Mouse (Mus musculus): ENCODE measurements around the gene Ntm.

DNA sequence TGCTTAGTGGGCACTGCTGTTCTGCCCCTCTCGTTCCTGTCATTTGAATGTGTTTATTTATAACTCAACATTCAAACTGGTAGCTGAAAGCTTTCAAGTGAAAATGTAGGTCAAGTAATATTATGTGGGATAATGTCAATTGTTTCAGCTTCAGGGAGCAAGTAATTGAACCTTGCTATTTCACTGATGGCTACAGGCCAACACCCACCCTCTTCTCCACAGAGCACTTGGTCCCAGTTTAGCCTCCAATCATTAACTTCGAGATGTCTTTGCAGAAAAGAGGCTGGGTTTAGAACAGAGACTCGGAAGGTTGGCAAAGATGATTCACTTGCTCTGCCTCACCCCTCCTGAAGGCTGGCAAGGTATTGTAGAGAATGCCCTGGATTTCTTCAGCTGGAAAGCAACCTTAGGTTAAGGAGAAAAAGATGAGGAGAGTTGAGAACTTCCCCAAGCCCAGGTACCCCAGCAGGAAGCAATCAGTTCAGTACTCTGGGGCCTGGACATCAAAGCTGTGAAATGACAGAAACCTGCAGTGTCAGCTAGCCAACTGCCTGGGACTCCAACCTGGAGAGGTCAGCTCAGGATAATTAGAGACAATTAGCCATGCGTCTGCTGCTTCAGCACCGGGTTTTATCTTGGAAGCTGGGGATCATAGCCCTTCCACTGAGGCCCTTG lies 741.9 kb downstream of the Ntm start:
- TF ChIP-seq POLR2A (IDR thresholded peaks at IDR 0.05; ENCODE audit: control insufficient read depth, low read depth, low read length) (no peak), CTCF (IDR thresholded peaks at IDR 0.05; ENCODE audit: control insufficient read depth, insufficient read depth, insufficient replicate concordance, low read depth, low read length) (no peak)
